Mouse (Mus musculus) lung, postnatal 10 days (tissue): Measurements from ENCODE around the gene Irf2bp2.
A peak's percentile ranks its signal among the peaks of the same experiment; 100 is the strongest.

Experiments
- DNase-seq: peaks from one replicate; pipeline ENCODE4 v3.0.0; 2021

Gene Irf2bp2

GRCm38 (mm10) chr8:126565954-126566445 is 27.8 kb downstream of the Irf2bp2 start:
- DNase-seq: peak; percentile 69

DNA sequence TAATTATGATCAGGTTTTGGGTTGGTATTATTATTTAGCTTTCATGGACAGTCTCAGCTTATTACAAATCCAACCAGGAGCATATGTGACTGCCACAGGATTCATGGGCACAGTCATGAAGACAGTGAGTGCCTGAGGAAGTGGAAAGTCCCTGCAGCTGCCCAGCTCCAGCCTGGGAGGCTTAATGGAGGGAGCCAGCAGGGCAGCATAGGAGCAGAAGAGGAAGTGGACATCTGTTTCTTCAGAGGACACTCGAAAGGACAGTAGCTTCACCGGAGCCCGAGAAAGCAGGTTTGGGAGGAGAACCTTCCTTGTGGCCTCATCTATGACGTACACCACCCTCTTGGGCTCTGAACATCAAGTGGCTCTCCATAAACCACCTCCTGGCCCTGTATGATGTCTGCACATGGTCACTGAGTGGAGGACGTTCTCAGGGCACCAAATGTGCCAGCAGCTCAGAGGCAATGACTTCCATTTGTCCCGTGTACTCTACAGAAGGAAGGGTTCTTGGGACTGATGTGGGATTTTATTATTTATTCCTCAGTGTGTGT is 28.5 kb downstream of the Irf2bp2 start:
- no peak for DNase-seq

GRCm38 (mm10) chr8:126564551-126565154 is 29.1 kb downstream of the Irf2bp2 start:
- DNase-seq: no peak

DNA sequence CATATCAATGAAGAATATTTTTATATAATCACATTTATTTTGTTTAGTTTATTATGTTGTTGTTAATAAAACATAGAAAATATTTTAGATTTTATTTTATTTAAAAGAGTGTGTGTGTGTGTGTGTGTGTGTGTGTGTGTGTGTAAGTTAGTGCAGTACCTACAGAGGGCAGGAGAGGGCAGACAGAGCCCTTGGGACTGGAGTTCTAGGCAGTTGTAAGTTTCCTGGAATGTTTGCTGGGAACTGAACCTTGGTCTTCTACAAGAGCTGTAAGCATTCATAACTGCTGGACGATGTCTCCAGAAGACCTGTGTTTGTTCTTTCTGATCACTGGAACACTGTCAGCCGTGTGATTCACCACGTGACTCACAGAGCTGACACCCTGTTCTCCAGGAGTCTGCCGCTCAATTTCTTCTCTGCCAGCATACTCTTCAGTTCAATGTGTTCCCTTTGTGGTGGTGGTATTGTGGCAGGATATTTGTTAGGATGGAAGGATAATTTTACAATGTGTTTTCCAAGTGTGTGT is 32.4 kb downstream of the Irf2bp2 start:
- no peak for DNase-seq

- no peak for DNase-seq
Observed at GRCm38 (mm10) chr8:126558400-126558953, 35.3 kb downstream of the Irf2bp2 start.

GRCm38 (mm10) chr8:126557403-126557802 is 36.4 kb downstream of the Irf2bp2 start:
- no peak for DNase-seq

- no peak for DNase-seq
Observed at GRCm38 (mm10) chr8:126556691-126557090, 37.1 kb downstream of the Irf2bp2 start.

GRCm38 (mm10) chr8:126554741-126555140 is 39.0 kb downstream of the Irf2bp2 start:
- DNase-seq: no peak

DNA sequence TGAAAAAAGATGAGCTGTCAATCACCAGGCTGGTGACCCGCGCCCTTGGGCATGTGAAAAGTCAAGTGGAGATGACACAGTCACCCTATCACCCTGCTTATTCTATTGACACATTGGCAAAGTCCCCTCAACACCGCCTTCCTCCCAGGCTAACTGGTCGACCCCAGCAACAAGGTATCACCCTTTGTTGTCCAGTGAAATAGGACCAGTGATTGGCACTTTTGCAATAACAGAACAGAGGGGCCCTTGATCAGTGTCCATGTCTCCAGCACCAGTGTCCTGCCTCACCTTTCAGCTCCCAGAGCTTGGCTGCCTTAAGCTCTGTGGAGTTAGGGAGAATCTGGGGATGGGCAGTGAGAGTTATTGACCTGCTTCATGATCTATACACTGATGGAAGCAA is 41.9 kb downstream of the Irf2bp2 start:
- DNase-seq: no peak

- peak; percentile 68 for DNase-seq
Observed at GRCm38 (mm10) chr8:126550944-126551357, 42.8 kb downstream of the Irf2bp2 start.

GRCm38 (mm10) chr8:126547841-126548240 is 45.9 kb downstream of the Irf2bp2 start:
- DNase-seq: peak; percentile 82

GRCm38 (mm10) chr8:126547361-126547760 is 46.4 kb downstream of the Irf2bp2 start:
- DNase-seq: no peak

GRCm38 (mm10) chr8:126546480-126546879 is 47.3 kb downstream of the Irf2bp2 start:
- DNase-seq: no peak

GRCm38 (mm10) chr8:126543407-126543806 is 50.4 kb downstream of the Irf2bp2 start:
- DNase-seq: no peak

DNA sequence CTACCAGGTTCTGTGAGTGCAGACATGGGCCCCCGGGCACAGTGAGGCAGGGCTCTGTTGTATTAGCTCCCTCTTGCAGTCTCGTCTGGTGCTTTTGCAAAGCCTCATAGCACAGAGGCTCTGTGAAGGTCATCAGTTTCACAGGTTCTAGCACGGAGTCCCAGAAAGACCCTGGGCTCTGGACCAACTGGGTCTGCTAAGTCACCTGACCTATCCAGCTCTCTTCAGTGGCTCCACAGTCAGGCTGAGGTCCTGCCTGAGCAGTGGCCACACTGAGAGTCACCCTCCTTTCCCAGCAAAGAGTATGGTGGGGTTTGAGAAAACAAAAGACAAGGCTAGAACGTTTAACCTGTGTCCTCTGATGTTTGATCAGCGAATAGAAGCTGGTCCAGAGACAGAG is 51.0 kb downstream of the Irf2bp2 start:
- DNase-seq: no peak

- DNase-seq: no peak
Observed at GRCm38 (mm10) chr8:126542090-126542689, 51.6 kb downstream of the Irf2bp2 start.

DNA sequence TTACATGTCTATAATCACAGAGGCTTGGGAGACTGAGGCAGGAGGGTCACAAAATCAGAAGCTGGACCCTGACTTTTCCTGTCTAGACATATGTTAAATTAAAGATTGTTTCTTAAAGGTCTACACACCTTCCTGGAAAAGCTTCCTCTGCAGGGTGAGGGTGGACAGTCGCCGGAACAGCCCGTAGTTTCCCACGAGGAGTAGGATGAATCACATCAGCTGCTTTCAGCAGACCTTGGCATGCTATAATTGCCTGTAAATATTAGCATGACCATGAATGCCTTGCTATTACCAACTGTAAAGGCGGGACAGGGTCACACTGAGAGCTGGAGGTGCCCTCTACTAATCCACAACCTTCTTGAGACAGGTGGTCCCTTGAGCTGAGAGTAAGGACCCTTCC is 53.5 kb downstream of the Irf2bp2 start:
- no peak for DNase-seq

DNA sequence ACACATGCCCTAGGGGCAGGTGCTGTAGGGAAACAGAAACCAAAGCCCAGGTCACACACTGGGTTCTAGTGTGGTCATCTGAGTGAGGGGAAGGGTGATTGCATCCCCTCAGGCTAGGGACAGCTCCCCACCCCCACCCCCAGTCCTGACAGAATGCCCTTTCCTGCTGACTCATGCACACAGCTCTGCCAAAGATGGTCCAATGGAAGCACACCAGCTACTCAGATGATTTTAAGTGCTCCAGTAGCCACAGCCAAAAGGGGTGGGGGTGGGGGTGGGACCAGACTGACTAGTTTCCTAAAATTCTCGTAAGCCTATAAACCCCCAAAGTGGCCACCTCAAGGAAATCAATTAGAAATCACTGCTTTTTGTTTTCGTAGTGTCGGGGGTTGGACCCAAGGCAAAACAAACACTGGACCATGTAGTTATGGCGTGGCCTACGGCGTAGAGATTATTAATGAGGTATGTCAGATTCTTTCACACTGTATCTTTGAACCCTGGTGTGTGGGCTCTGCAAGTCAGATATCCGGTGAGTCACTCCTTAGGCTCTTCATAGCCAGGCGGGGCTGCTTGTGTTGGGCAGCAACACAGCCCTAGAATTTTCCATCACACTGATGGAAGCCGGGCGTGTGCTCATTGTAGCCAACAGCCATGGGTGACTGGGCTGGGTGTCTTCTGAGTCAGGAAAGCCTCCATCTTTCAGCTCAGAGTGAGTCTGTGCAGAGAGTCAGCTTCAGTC is 54.3 kb downstream of the Irf2bp2 start:
- peak; percentile 72 for DNase-seq

DNA sequence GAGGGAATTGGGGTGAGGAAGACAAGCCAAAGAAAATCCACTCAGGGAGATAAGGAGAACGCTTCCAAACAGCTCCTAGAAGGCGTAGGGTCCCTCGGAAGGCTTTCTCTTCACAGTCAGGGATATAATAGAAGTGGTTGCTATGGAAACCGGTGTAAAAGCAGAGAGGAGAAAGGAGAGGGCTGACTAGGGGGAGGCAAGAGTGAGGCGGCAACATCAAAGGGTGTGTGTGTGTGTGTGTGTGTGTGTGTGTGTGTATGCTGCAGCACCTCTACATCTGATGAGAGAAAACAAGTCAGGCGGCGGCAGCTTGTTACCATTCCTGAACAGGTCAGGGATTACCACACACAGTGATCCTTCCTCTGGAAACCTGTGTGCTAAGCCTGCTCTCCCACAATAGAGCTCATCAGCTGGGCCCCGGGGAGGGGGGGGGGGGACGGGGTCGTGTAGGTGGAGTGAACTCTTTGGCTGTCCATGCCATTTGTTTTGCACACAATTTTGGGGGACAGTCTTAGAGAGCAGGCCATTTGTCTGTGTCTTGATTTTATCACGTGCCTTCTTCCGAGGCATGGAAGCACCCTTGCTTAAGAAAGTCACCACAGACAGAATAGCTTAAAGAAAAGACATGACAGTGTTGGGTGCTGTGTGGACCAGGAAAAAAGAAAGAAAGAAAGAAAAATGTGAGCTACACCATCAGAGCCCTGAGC is 55.0 kb downstream of the Irf2bp2 start:
- no peak for DNase-seq
